Mouse (Mus musculus): ENCODE measurements at regions not wholly inside any gene's neighbourhood (a gene's known extent, or its start where the extent isn't known, plus 50 kb on each side); places are given as distances from the start of the nearest gene placed in this dataset.

DNA sequence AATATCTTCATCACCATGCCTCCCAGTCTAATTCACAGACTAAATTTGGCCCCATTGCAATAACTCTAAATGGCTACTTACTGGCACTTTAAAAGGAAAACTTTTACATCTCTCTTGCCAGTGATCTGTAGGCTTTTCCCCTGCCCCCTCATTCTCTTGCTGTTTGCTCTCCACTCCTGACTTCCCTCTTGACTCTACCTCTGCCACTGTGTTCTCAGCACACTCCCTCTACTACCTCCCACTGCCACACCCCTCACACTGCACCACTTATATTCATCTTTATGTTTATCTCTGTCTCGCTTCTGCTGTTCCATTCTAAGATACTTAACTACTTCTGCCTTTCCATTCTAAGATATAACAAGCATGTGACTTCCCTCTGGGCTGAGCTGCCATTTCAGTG is 141.4 kb upstream of the Rnf32 start:
- H3K9ac ChIP-seq (ENCODE audit: low read depth, low read length): no peak overlapping the region
- H3K27ac ChIP-seq (ENCODE audit: low read length): no peak overlapping the region
- H3K4me2 ChIP-seq (ENCODE audit: low read depth, low read length): no peak overlapping the region
- no peak for ATAC-seq
- no peaks in the 10 kb centered on the region for H3K27me3 ChIP-seq (replicated peaks; ENCODE audit: control insufficient read depth, insufficient read depth, low read length)
- WGBS: 79% methylated on average over 1 of the region's 1 CpGs
- no peak overlapping the region for H3K4me3 ChIP-seq (ENCODE audit: low read length)
- H3K36me3 ChIP-seq (ENCODE audit: control insufficient read depth, insufficient read depth, low read length): no peaks in the 10 kb centered on the region
- no peaks in the 10 kb centered on the region for H3K9me3 ChIP-seq (ENCODE audit: control insufficient read depth, low read length)
- H3K4me1 ChIP-seq (ENCODE audit: control insufficient read depth, insufficient read depth, low read length): no peaks in the 10 kb centered on the region

- no peaks in the 10 kb centered on the region for H3K9me3 ChIP-seq (ENCODE audit: control insufficient read depth, low read length)
- no peak overlapping the region for H3K27ac ChIP-seq (ENCODE audit: low read length)
- H3K4me1 ChIP-seq (ENCODE audit: control insufficient read depth, insufficient read depth, low read length): no peaks in the 10 kb centered on the region
- H3K9ac ChIP-seq (ENCODE audit: low read depth, low read length): no peak overlapping the region
- 63% methylated on average over 20 of the region's 20 CpGs for WGBS
- no peak overlapping the region for H3K4me2 ChIP-seq (ENCODE audit: low read depth, low read length)
- no peaks in the 10 kb centered on the region for H3K27me3 ChIP-seq (replicated peaks; ENCODE audit: control insufficient read depth, insufficient read depth, low read length)
- H3K36me3 ChIP-seq (ENCODE audit: control insufficient read depth, insufficient read depth, low read length): no peaks in the 10 kb centered on the region
- H3K4me3 ChIP-seq (ENCODE audit: low read length): no peak overlapping the region
- no peak for ATAC-seq
These were observed 159.2 kb upstream of the Rnf32 start for GRCm38 (mm10) chr5:29036636-29037035.

DNA sequence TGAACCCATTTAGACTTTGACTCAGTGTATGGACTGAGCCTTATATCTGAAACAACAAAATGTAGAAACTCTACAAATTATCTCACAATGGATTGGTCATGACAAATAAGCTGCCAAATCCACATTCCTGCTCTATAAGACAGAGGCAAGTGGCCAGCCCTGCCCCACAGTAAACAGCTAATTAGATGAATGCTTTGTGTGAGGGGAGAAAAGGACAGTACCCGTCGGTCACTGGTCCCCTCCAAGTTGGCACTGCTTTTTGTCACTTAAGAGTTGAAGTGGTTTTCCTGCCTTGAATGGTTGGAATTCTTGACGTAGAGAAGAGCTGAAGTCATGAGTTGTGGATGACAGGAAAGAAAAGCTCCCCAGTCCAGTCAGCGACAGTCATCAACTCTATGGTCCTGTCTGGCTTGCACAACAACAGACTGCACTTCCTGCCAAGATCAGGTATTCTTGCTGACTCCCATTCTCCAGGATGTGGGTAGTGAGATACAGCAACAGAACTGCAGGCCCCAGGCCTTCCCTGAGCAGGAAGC is 162.3 kb upstream of the Rnf32 start:
- ATAC-seq: 0 out of 2 replicates have a peak, but pooled peaks have one; percentile 18
- Histone ChIP-seq H3K4me2 (ENCODE audit: low read depth, low read length) (no peak overlapping the region), H3K9me3 (ENCODE audit: control insufficient read depth, low read length) (no peaks in the 10 kb centered on the region), H3K27me3 (replicated peaks; ENCODE audit: control insufficient read depth, insufficient read depth, low read length) (no peaks in the 10 kb centered on the region), H3K4me3 (ENCODE audit: low read length) (no peak overlapping the region), H3K4me1 (ENCODE audit: control insufficient read depth, insufficient read depth, low read length) (peaks cover 3% of the 10 kb centered on the region; the same call in 1 of the 2 replicates), H3K9ac (ENCODE audit: low read depth, low read length) (no peak overlapping the region), H3K27ac (ENCODE audit: low read length) (no peak overlapping the region), H3K36me3 (ENCODE audit: control insufficient read depth, insufficient read depth, low read length) (no peaks in the 10 kb centered on the region)
- WGBS: 55% methylated on average over 4 of the region's 4 CpGs

- H3K27me3 ChIP-seq (replicated peaks; ENCODE audit: control insufficient read depth, insufficient read depth, low read length): no peaks in the 10 kb centered on the region
- H3K4me1 ChIP-seq (ENCODE audit: control insufficient read depth, insufficient read depth, low read length): peaks cover 3% of the 10 kb centered on the region; the same call in 1 of the 2 replicates
- 28% methylated on average over 5 of the region's 5 CpGs for WGBS
- no peaks in the 10 kb centered on the region for H3K36me3 ChIP-seq (ENCODE audit: control insufficient read depth, insufficient read depth, low read length)
- H3K4me3 ChIP-seq (ENCODE audit: low read length): no peak overlapping the region
- no peaks in the 10 kb centered on the region for H3K9me3 ChIP-seq (ENCODE audit: control insufficient read depth, low read length)
- H3K4me2 ChIP-seq (ENCODE audit: low read depth, low read length): peak overlapping the region; percentile 23; the same call in 1 of the 2 replicates
- no peak overlapping the region for H3K9ac ChIP-seq (ENCODE audit: low read depth, low read length)
- ATAC-seq: peak; percentile 59
- peak overlapping the region; percentile 47; the same call in 1 of the 2 replicates for H3K27ac ChIP-seq (ENCODE audit: low read length)
These were observed 165.3 kb upstream of the Rnf32 start for GRCm38 (mm10) chr5:29030525-29030924.

GRCm38 (mm10) chr5:29029957-29030356 is 165.8 kb upstream of the Rnf32 start:
- WGBS: 42% methylated on average over 5 of the region's 5 CpGs
- Histone ChIP-seq H3K36me3 (ENCODE audit: control insufficient read depth, insufficient read depth, low read length) (no peaks in the 10 kb centered on the region), H3K9ac (ENCODE audit: low read depth, low read length) (no peak overlapping the region), H3K4me2 (ENCODE audit: low read depth, low read length) (peak overlapping the region; percentile 23; the same call in 1 of the 2 replicates), H3K27me3 (replicated peaks; ENCODE audit: control insufficient read depth, insufficient read depth, low read length) (no peaks in the 10 kb centered on the region), H3K9me3 (ENCODE audit: control insufficient read depth, low read length) (no peaks in the 10 kb centered on the region), H3K4me3 (ENCODE audit: low read length) (no peak overlapping the region), H3K4me1 (ENCODE audit: control insufficient read depth, insufficient read depth, low read length) (peaks cover 3% of the 10 kb centered on the region; the same call in 1 of the 2 replicates), H3K27ac (ENCODE audit: low read length) (peak overlapping the region; percentile 47; the same call in 1 of the 2 replicates)
- ATAC-seq: peak; percentile 70

GRCm38 (mm10) chr5:29025045-29025444 is 170.7 kb upstream of the Rnf32 start:
- Histone ChIP-seq H3K4me2 (ENCODE audit: low read depth, low read length) (no peak overlapping the region), H3K9me3 (ENCODE audit: control insufficient read depth, low read length) (no peaks in the 10 kb centered on the region), H3K4me3 (ENCODE audit: low read length) (no peak overlapping the region), H3K4me1 (ENCODE audit: control insufficient read depth, insufficient read depth, low read length) (peaks cover 3% of the 10 kb centered on the region; the same call in 1 of the 2 replicates), H3K27me3 (replicated peaks; ENCODE audit: control insufficient read depth, insufficient read depth, low read length) (no peaks in the 10 kb centered on the region), H3K27ac (ENCODE audit: low read length) (no peak overlapping the region), H3K9ac (ENCODE audit: low read depth, low read length) (no peak overlapping the region), H3K36me3 (ENCODE audit: control insufficient read depth, insufficient read depth, low read length) (no peaks in the 10 kb centered on the region)
- ATAC-seq: peak; percentile 59; the same call in 1 of the 2 replicates

- Histone ChIP-seq H3K9me3 (ENCODE audit: control insufficient read depth, low read length) (no peaks in the 10 kb centered on the region), H3K4me2 (ENCODE audit: low read depth, low read length) (no peak overlapping the region), H3K4me1 (ENCODE audit: control insufficient read depth, insufficient read depth, low read length) (no peaks in the 10 kb centered on the region), H3K9ac (ENCODE audit: low read depth, low read length) (no peak overlapping the region), H3K27me3 (replicated peaks; ENCODE audit: control insufficient read depth, insufficient read depth, low read length) (no peaks in the 10 kb centered on the region), H3K36me3 (ENCODE audit: control insufficient read depth, insufficient read depth, low read length) (no peaks in the 10 kb centered on the region), H3K27ac (ENCODE audit: low read length) (no peak overlapping the region), H3K4me3 (ENCODE audit: low read length) (no peak overlapping the region)
- ATAC-seq: no peak
- WGBS: 89% methylated on average over 2 of the region's 2 CpGs
These were observed 203.0 kb upstream of the Rnf32 start for GRCm38 (mm10) chr5:28992796-28993195.

DNA sequence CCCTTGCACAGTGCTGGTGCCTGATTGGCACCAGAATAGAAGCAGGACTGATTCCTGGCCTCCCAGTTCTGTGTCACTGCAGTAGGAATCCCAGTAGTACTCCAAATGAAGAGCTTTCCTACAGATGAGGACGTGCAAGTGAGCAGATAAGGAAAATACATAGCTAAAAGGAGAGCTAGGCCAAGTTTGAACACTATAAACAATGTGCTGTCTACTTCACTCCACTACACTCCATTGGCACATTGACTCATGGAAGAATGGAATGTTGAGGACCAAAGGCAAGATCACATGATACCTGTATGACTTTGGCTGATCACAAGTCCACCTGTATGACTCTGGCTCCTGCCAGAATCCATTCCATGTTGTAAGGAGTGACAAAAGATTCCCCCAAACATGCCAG is 215.9 kb upstream of the Rnf32 start:
- ATAC-seq: no peak
- Histone ChIP-seq H3K4me2 (ENCODE audit: low read depth, low read length) (no peak overlapping the region), H3K36me3 (ENCODE audit: control insufficient read depth, insufficient read depth, low read length) (no peaks in the 10 kb centered on the region), H3K9ac (ENCODE audit: low read depth, low read length) (no peak overlapping the region), H3K9me3 (ENCODE audit: control insufficient read depth, low read length) (no peaks in the 10 kb centered on the region), H3K27me3 (replicated peaks; ENCODE audit: control insufficient read depth, insufficient read depth, low read length) (no peaks in the 10 kb centered on the region), H3K27ac (ENCODE audit: low read length) (no peak overlapping the region), H3K4me3 (ENCODE audit: low read length) (no peak overlapping the region), H3K4me1 (ENCODE audit: control insufficient read depth, insufficient read depth, low read length) (no peaks in the 10 kb centered on the region)
- 60% methylated on average over 1 of the region's 1 CpGs for WGBS

DNA sequence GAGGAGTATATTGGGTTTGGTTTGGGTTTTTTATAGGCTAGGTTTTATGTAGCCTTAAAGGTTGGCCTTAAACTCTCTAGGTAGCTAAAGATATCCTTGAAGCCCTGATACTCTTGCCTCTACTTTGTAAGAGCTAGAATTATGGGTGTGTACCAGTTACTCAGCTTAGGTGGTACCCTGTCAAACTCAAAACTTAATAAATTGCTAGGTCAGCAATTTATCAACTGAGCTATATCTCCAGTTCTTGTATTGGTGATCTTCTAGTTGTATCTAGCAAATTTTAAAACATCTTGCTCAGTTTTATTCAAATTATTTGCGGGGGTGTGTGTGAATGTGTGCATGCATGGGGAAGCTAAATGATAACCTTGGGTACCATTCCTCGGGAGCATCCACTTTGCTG is 225.4 kb upstream of the Rnf32 start:
- ATAC-seq: no peak
- no peak overlapping the region for H3K9ac ChIP-seq (ENCODE audit: low read depth, low read length)
- no peaks in the 10 kb centered on the region for H3K4me1 ChIP-seq (ENCODE audit: control insufficient read depth, insufficient read depth, low read length)
- no peak overlapping the region for H3K4me3 ChIP-seq (ENCODE audit: low read length)
- no peaks in the 10 kb centered on the region for H3K9me3 ChIP-seq (ENCODE audit: control insufficient read depth, low read length)
- no peak overlapping the region for H3K4me2 ChIP-seq (ENCODE audit: low read depth, low read length)
- no peak overlapping the region for H3K27ac ChIP-seq (ENCODE audit: low read length)
- no peaks in the 10 kb centered on the region for H3K27me3 ChIP-seq (replicated peaks; ENCODE audit: control insufficient read depth, insufficient read depth, low read length)
- 79% methylated on average over 2 of the region's 2 CpGs for WGBS
- no peaks in the 10 kb centered on the region for H3K36me3 ChIP-seq (ENCODE audit: control insufficient read depth, insufficient read depth, low read length)

DNA sequence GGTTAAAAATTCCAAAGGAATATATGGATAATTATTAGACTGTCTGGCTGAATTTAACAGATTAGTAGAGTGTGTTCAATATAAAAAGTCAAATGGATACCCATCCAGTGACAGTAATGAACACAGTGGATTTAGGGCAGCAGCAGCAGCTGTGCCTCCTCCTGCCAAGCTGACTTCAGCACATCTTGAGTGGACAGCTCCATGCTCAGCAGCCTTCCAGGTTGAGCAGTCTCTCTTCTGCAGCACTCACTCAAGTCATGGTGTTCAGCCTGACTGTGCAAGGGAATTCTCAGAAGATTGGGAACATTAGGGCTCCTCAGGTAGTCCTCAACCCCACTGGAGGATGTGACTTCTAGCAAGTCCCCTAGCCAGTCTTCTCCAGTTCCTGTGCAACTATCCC is 240.8 kb upstream of the Rnf32 start:
- no peaks in the 10 kb centered on the region for H3K4me1 ChIP-seq (ENCODE audit: control insufficient read depth, insufficient read depth, low read length)
- no peak overlapping the region for H3K4me3 ChIP-seq (ENCODE audit: low read length)
- H3K9ac ChIP-seq (ENCODE audit: low read depth, low read length): no peak overlapping the region
- no peaks in the 10 kb centered on the region for H3K36me3 ChIP-seq (ENCODE audit: control insufficient read depth, insufficient read depth, low read length)
- no peak overlapping the region for H3K27ac ChIP-seq (ENCODE audit: low read length)
- no peak for ATAC-seq
- no peak overlapping the region for H3K4me2 ChIP-seq (ENCODE audit: low read depth, low read length)
- H3K9me3 ChIP-seq (ENCODE audit: control insufficient read depth, low read length): no peaks in the 10 kb centered on the region
- no peaks in the 10 kb centered on the region for H3K27me3 ChIP-seq (replicated peaks; ENCODE audit: control insufficient read depth, insufficient read depth, low read length)
